Mouse (Mus musculus) urinary bladder, postnatal 25 days (tissue): ENCODE measurements around the gene Senp3.
"Not testable (repeated sequence)": the region's sequence is repeated elsewhere in the genome, so short reads cannot be mapped to it uniquely, and the experiment has no call there.

Experiments
- DNase-seq: peaks from one replicate; pipeline ENCODE4 v3.0.0; 2022; ENCODE audit warnings: low spot score

Gene Senp3

DNA sequence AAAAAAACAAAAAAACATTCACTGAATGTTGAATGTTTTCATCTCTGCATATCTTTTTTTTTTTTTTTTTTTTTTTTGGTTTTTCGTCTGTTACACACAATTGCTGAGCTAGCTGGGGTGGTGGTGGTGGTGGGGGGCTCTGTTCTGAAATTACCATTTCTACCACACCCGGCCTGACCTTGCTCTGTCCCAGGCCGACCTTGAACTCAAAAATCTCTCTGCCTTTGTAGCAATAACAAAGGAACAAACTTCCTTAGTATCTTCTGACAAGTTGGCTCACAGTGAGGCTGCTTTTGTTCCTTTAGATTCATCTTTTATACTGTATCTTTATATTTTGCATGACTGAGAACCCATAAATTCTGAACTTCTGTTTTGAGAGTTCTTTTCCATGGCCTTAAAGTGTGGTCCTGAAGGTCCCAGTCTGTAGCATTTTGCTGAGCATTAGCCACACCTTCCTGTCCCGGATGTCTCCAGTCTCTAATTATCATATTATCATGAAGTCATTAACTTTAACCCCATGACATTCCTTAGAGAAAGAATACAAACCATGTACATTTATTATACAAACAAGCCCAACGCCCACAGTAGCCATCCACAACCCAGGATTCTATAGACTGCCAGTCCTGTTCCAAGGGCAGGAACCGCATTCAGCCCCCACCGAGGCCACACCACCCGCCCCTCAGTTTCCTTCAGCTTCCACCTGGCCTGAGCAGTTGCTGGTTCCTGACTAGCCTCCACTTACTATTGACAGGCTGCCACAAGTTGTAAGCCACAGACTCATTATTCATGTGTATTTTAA is 22.1 kb upstream of the Senp3 start:
- no peak for DNase-seq

GRCm38 (mm10) chr11:69703381-69703780 is 21.5 kb upstream of the Senp3 start:
- not testable (repeated sequence) for DNase-seq

DNA sequence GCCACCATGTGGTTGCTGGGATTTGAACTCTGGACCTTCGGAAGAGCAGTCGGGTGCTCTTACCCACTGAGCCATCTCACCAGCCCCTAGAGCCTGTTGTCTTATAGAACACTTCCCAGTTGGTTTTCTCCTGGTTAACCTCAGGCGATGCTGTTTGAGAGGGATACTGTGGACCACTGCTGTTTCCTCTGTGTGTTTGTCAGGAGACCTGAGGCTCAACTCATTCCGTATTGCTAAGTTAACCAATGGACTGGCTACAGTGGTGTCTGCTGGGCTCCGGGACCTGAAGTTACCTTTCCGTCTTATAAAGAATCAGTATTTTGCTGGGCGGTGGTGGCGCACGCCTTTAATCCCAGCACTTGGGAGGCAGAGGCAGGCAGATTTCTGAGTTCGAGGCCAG is 21.0 kb upstream of the Senp3 start:
- DNase-seq = not testable (repeated sequence)

DNA sequence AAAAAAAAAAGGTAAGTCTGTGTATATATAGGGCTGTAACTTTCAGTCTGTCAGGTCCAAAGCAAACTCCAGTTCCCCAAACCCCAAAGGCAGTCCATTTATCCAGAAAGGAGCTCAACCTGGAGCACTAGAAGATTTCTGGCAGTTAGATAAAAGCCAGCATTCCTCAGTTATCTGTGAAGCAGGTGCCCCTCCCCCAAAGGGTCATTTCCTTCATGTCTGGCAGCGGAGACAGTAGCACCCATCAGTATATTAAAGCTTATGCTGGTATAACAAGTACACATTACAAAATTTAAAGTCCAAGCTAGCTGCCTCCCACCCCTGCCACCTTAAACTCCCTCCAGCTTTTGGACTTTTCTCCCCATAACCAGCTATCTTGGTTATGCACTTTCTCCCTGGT is 17.7 kb upstream of the Senp3 start:
- no peak for DNase-seq

GRCm38 (mm10) chr11:69698574-69698973 is 16.7 kb upstream of the Senp3 start:
- no peak for DNase-seq

- no peak for DNase-seq
Measured at GRCm38 (mm10) chr11:69697396-69697795, 15.5 kb upstream of the Senp3 start.

DNA sequence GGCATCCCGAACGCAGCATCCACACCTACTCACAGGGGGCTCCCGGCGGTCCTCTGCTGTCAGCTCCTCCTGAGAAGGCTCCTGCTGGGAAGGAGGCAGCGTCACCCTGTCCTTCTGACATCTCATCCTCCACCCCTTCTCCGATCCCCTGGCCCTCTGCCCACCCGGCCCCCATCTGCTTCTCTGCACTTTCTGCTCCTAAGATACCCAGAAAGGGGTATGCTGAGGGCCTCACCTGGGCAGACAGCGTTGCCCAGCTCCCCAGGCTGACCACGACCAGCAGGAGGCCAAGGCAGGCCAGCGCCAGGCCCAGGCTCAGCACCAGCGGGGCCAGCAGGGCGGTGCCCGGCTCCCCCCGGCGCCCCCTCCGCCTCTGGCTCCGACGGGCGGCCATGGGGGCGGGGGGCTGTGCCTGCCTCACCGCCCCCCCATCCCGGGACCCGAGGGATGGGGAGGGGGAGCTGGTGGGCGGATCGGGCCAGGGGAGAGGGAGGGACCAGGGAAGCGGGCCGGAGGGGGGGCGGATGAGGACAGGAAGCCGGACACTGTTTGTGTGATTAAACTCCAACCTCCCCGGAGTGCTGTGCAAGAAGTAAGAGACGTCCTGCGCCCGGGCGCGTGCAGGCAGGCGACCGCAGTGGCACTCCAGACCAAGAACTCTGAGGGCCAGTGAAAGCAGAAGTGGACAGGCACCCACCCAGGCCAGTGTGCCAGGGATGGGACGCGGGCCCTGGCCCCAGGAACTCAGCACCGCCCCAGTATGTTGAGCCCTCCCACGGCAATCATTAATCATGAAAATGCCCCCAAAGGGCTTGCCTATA is 13.7 kb upstream of the Senp3 start, which contains the start of the genes Tnfsf12 and Tnfsfm13:
Tnfsf12 (minus strand) TSS at position 489 of the 821 bp plus-strand sequence.
Tnfsfm13 (minus strand) TSS at position 738 of the 821 bp plus-strand sequence.
- peak; percentile 58 for DNase-seq

DNA sequence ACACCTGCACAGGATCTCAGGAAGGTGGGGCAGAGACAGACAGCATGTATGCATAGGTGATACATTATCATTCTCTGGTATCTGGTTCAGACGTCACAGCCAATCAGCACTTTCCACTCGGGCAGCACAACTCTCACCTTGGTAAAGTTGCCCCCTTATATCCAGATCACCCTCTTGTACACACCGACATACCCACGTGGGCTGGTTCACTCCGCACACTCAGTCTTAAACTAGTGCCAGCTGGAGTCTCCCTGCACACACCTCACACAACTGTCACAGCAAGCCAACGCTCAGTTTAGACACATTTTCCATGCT is 13.1 kb upstream of the Senp3 start:
- no peak for DNase-seq

DNA sequence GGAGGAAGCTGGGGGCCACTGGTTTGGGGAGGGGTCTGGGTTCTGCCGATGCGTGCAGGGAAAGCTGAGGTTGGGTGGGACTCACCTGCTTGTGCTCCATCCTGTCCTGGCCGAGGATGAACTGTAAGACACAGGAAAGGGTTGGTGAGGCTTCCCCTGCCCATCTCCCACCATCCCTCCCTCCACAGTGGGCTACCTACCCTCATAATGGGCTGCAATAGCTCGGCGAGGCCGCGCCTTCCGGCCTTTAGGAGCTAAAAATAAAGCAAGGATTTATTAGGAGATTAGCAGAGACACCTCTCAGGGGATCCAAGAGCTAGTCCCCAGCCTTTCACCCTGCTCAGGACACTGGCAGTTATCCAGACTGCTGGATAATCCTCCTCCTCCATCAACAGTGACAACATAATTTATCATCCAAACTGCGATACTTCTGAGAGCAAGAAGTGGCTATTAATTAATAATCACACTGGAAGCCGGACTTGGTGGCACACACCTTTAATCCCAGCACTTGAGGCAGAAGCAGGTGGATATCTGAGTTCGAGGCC is 11.6 kb upstream of the Senp3 start:
- DNase-seq = no peak

DNA sequence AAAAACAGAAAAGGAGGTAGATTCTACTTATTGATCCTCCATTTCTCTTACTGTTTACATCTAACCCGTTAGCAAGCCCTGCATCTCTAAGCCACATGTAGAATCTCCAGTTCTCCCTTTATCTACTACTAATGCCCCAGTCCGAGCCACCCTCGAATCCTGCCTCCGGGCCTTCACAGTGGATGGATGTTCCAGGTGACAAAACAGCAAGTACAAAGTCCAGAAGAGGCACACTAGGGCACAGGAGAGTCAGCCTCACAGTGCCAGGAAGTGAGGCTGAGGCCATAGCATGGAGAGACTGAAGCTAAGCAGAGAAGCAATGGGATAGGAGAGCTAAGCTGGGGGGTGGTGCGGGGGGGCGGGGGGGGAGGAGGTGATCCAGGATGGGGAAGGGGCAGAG is 11.0 kb upstream of the Senp3 start:
- DNase-seq = no peak

- no peak for DNase-seq
Measured at GRCm38 (mm10) chr11:69692196-69692811, 10.4 kb upstream of the Senp3 start.

DNA sequence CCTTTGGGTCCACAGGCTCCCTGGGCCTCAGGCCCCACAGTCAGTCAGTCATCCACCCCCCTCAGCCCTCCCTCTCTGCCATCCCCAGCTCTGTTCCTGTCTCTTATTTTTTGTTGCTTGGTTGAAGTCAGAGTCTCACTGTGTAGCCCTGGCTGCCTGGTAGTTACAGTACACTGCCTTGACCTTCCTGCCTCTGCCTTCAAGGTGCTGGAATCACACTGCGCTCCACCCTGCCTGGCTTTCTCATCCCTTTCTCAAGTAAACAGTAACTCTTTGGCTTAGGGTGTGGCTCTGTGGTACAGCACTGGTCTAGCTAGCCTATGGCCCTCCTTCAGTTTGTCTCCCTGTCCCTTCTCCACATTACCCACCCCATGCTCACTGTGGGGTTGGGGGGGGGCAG is 8.0 kb upstream of the Senp3 start:
- no peak for DNase-seq

GRCm38 (mm10) chr11:69687061-69687460 is 5.2 kb upstream of the Senp3 start:
- no peak for DNase-seq

DNA sequence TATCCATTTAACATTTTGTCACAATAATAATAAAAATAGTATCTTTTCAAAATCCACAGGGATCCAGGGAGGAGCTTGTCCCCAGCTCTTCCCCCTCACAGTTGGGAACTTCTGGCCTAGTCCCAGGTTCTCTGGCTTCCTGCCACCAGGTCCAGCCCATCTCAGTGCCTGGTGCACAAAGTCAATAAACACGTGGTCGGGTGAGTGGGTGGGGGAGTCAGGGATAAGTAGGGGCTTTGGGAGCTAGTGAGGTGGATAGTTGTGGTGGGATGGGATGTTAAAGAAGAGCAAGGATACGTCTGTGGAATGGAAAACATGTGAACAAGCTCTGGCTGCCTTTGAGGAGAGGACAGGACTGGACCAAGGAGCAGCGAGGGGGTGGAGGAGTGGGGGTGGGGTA is 4.5 kb upstream of the Senp3 start:
- DNase-seq = peak; percentile 62

DNA sequence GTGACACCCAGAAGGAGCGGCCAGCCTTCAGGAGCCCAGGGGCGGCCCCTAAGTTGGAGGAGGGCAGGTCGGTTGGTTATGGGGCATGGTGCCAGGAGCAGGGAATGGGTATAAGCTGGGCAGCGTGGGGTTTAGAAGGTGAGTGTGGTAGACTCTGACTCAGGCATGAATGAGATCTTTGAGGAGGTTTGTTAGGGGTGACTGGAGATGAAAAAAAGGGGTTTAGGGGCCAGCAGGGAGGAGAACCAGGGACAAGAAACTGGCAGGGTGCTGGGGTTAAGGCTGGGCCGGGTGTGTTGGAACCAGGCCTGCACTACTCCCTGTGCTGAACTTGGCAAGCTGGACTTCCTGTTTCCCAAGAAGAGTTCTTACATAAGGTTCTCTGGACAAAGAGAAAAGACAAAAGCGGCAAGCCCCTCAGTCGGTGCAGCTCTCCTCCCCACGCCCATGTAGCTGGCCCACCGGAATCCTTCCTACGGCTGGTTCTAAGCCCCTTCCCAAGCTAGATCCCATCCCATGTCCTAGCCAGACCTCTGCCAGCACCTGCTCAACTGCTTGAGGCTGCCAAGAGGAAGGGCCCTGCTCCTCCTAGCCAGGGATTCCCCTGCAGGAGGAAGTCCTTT is 3.8 kb upstream of the Senp3 start, which contains the start of gene Tnfsf13:
Tnfsf13 (minus strand) TSS at position 259 of the 623 bp plus-strand sequence.
- DNase-seq = peak; percentile 44

DNA sequence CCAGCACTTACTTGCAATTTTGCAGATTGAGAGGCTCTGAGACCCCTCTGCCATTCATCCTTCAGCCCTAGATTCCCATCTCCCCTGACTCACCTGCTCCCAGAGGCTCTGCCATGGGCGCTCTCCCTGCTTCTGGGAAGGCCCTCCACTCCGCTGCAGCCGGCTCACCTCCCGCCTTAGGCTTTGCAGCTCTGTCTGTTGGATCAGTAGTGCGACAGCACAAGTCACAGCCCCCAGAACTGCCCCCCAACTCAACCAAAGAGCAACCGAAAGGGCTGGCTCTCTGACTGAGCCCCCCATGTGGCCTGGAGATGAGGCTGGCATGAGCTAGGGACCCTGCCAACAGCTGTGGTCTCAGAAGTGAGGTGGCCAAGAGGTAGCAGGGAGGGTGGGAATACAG is 3.1 kb upstream of the Senp3 start:
- DNase-seq = no peak

- no peak for DNase-seq
Measured at GRCm38 (mm10) chr11:69684128-69684745, 2.4 kb upstream of the Senp3 start.

DNA sequence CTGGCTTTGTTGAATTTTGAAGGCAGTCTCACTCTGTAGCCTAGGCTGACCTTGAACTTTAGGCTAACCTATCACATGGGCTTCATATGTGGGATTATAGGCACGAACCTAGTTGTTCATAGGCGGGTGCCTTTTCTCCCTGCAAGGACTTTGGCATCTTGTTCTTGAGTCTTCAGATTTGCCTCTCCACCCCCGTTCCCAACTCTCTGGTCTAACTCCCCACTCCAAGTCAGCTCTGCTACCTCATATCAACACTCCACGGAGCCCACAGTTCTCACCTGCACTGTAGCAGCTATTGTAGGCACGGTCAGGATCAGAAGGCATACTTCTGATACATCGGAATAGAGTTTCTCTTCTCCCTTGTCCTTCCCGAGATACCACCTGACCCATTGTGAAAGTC is 1.7 kb upstream of the Senp3 start:
- no peak for DNase-seq

DNA sequence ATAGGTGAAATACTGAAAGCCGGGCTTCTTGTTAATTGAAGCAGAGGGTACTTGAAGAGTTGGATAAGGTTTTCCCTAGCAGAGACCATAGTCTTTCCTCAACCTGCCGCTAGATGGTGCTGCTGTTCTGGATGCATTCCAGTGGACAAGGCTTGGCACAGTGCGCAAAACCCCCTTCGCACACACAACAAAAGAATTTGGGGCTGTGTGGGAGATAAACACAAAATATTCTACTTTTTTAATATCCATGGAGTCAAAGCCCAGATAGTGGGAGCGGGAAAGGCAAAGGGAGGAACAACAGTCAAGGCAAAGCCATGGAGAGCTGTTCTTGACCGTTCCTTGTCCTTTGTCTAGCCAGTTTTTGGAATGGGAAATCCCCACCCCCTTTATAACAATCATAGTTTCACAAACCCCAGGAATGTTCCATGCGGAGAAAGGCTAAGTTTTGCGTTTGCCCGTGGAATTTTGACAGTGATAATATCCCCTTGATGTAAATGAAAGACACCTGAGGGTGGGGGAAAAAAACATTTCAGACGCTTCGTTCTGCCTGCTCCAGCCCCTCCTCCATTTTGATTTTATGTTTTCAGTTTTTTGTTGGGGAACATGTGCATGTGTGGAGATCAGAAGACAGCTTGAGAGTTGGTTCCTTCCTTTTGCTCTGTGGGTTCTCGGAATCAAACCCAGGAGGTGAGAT is 1.1 kb upstream of the Senp3 start:
- peak; percentile 93 for DNase-seq

- DNase-seq = no peak
Measured at GRCm38 (mm10) chr11:69682209-69682839, 440 bp upstream of the Senp3 start.
